Mouse (Mus musculus): ENCODE results near the gene Nsf. TPM values are rescaled to one million over a fixed set of nuclear protein-coding genes. Genes with fewer than 3 reads are reported as not detected.

Nsf gene
- total RNA-seq, 1 experiment, result 55.0 TPM

DNA sequence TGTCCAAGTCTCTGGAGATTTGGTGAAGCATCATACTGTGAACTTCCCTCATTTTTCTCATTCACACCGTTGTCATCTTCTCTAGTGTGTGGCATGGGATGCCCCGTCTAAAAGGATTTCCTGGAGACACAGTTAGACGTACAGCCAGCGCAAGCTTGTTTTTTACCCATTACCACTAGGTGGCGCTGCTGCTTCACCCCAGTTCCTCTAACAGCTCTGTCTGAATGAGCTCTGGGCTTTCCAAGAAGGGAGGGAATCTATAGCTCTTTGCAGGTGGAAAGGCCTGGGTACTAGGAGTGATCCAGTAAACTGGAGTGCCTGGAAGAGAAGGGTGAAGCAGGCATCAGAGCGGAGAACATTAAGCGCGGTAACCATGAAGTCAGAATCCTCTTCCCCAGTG, 33.6 kb upstream of the Nsf start:
- Histone ChIP-seq H3K9ac (ENCODE audit: insufficient read depth, low read depth, low read length, poor library complexity, severe bottlenecking) (no peak overlapping the region), H3K36me3 (ENCODE audit: control insufficient read depth, insufficient read depth, low read length, poor library complexity, severe bottlenecking) (peaks cover 8% of the 10 kb centered on the region; the same call in 1 of the 2 replicates), H3K4me3 (ENCODE audit: insufficient read depth in 1 of 2, low read depth in 1 of 2, low read length in 2 of 2, poor library complexity in 1 of 2, severe bottlenecking in 1 of 2) (no peak overlapping the region), H3K9me3 (ENCODE audit: control insufficient read depth, insufficient read depth, low read depth, low read length) (no peaks in the 10 kb centered on the region), H3K27ac (ENCODE audit: insufficient read depth, low read depth, low read length, poor library complexity, severe bottlenecking) (no peak overlapping the region), H3K4me1 (ENCODE audit: control insufficient read depth in 2 of 2, insufficient read depth in 2 of 2, low read length in 2 of 2, poor library complexity in 1 of 2) (peaks cover 0 to 13% of the 10 kb centered on the region in 2 experiments; a peak in 2 of 4 replicates)
- TF ChIP-seq ZNF384 (IDR thresholded peaks at IDR 0.05; ENCODE audit: low read depth, low read length) (no peak), ZC3H11A (IDR thresholded peaks at IDR 0.05; ENCODE audit: borderline replicate concordance, low read depth, low read length) (peak; percentile 88; the same call in 1 of the 2 replicates), HCFC1 (IDR thresholded peaks at IDR 0.05; ENCODE audit: borderline replicate concordance, insufficient read depth, low read length) (no peak)
- peak; percentile 87 for DNase-seq (ENCODE audit: low read depth, low spot score)
- in situ Hi-C loops (cut with MboI; ENCODE audit: low sequenced_read_pairs in 2 of 2, unreplicated experiment in 2 of 2), result loop anchor here in 1 of 2 experiments (10.0 kb wide), 1 partner anchor 187 kb away; no protein-coding TSS in a partner anchor

DNA sequence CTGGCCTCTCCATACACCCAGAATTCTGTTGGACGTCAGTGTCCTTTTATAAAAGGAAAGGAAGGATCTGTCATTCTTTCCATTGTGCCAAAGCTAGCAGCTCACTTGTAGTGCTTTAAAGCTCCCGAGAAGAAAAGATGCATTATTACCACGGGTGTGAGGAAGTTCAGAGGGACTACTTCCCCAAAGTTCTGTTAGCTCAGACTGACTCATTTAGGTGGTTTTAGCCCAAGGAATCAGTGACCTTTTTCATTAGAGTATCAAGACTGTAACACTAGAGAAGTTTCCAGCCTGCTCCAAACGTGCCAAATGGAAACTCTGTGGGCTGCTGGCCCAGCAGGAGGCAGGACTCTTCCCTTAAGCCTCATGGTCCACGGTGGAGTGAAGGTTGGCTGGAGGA, 30.2 kb upstream of the Nsf start:
- no peak for DNase-seq (ENCODE audit: low read depth, low spot score)
- Histone ChIP-seq H3K9ac (ENCODE audit: insufficient read depth, low read depth, low read length, poor library complexity, severe bottlenecking) (no peak overlapping the region), H3K4me1 (ENCODE audit: control insufficient read depth in 2 of 2, insufficient read depth in 2 of 2, low read length in 2 of 2, poor library complexity in 1 of 2) (peaks cover 0 to 8% of the 10 kb centered on the region in 2 experiments; a peak in 3 of 4 replicates), H3K4me3 (ENCODE audit: insufficient read depth in 1 of 2, low read depth in 1 of 2, low read length in 2 of 2, poor library complexity in 1 of 2, severe bottlenecking in 1 of 2) (no peak overlapping the region), H3K27ac (ENCODE audit: insufficient read depth, low read depth, low read length, poor library complexity, severe bottlenecking) (no peak overlapping the region), H3K9me3 (ENCODE audit: control insufficient read depth, insufficient read depth, low read depth, low read length) (no peaks in the 10 kb centered on the region), H3K36me3 (ENCODE audit: control insufficient read depth, insufficient read depth, low read length, poor library complexity, severe bottlenecking) (peaks cover 11% of the 10 kb centered on the region; the same call in 1 of the 2 replicates)
- TF ChIP-seq HCFC1 (IDR thresholded peaks at IDR 0.05; ENCODE audit: borderline replicate concordance, insufficient read depth, low read length), result no peak
- TF ChIP-seq MAFK (IDR thresholded peaks at IDR 0.05; ENCODE audit: insufficient read depth, low read depth, low read length), result no peak
- TF ChIP-seq ZC3H11A (IDR thresholded peaks at IDR 0.05; ENCODE audit: borderline replicate concordance, low read depth, low read length), result no peak
- no peak for TF ChIP-seq CHD2 (IDR thresholded peaks at IDR 0.05; ENCODE audit: low read depth, low read length)
- no peak for TF ChIP-seq ZNF384 (IDR thresholded peaks at IDR 0.05; ENCODE audit: low read depth, low read length)
- in situ Hi-C loops (cut with MboI; ENCODE audit: low sequenced_read_pairs in 2 of 2, unreplicated experiment in 2 of 2), result loop anchor here in 1 of 2 experiments (10.0 kb wide), 1 partner anchor 191 kb away; no protein-coding TSS in a partner anchor

DNA sequence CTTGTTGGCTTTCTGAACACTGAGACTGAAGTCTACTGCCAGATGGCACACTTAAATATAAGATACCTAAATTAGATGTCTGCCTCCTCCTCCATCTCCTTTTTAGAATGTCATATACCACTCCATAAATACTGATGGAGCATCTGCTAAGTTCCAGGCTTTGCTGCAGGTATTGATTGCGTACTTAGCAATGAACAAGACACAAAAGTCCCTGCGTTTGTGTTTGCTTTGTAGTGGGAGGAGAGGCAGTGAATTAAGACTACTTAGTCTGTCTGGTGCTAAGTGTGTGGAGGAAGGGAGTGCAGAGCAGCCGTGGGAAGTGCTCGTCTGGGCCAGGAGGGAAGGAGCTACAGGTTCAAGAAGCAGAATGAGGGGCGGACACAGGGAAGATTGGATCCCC, 28.0 kb upstream of the Nsf start:
- no peak overlapping the region for H3K9ac ChIP-seq (ENCODE audit: insufficient read depth, low read depth, low read length, poor library complexity, severe bottlenecking)
- no peak overlapping the region for H3K27ac ChIP-seq (ENCODE audit: insufficient read depth, low read depth, low read length, poor library complexity, severe bottlenecking)
- peaks cover 11% of the 10 kb centered on the region for H3K36me3 ChIP-seq (ENCODE audit: control insufficient read depth, insufficient read depth, low read length, poor library complexity, severe bottlenecking)
- no peak for DNase-seq (ENCODE audit: low read depth, low spot score)
- TF ChIP-seq ZNF384 (IDR thresholded peaks at IDR 0.05; ENCODE audit: low read depth, low read length), result no peak
- no peak for TF ChIP-seq CHD2 (IDR thresholded peaks at IDR 0.05; ENCODE audit: low read depth, low read length)
- TF ChIP-seq MAFK (IDR thresholded peaks at IDR 0.05; ENCODE audit: insufficient read depth, low read depth, low read length), result no peak
- no peak for TF ChIP-seq HCFC1 (IDR thresholded peaks at IDR 0.05; ENCODE audit: borderline replicate concordance, insufficient read depth, low read length)
- no peak for TF ChIP-seq ZC3H11A (IDR thresholded peaks at IDR 0.05; ENCODE audit: borderline replicate concordance, low read depth, low read length)
- H3K9me3 ChIP-seq (ENCODE audit: control insufficient read depth, insufficient read depth, low read depth, low read length), result no peaks in the 10 kb centered on the region
- no peak overlapping the region for H3K4me3 ChIP-seq (ENCODE audit: insufficient read depth in 1 of 2, low read depth in 1 of 2, low read length in 2 of 2, poor library complexity in 1 of 2, severe bottlenecking in 1 of 2)
- in situ Hi-C loops (cut with MboI; ENCODE audit: low sequenced_read_pairs in 2 of 2, unreplicated experiment in 2 of 2), result loop anchor here in 1 of 2 experiments (10.0 kb wide), 1 partner anchor 193 kb away; no protein-coding TSS in a partner anchor
- H3K4me1 ChIP-seq (ENCODE audit: control insufficient read depth in 2 of 2, insufficient read depth in 2 of 2, low read length in 2 of 2, poor library complexity in 1 of 2), result peaks cover 0 to 5% of the 10 kb centered on the region in 2 experiments; a peak in 3 of 4 replicates

DNA sequence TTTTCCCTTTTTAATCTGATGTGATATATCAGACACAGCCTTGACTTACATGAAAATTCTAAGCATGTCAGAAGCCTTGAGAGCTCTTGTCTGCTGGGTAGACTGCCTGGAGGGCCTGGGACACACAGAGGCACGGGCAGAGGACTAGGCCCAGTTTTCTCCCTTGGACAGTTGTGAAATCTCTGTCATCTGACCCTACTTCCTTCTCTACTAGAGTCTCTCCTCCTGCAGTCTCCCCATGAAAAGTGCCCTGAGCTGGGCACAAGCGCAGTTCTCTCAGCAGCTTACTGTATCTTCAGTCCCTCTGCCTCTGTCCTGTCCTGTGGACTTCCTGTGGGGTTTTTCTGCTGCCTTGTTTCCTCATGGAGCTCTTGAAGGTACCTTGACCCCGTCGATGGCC, 25.5 kb upstream of the Nsf start:
- H3K36me3 ChIP-seq (ENCODE audit: control insufficient read depth, insufficient read depth, low read length, poor library complexity, severe bottlenecking), result peaks cover 10% of the 10 kb centered on the region
- H3K9me3 ChIP-seq (ENCODE audit: control insufficient read depth, insufficient read depth, low read depth, low read length), result no peaks in the 10 kb centered on the region
- H3K4me1 ChIP-seq (ENCODE audit: control insufficient read depth in 2 of 2, insufficient read depth in 2 of 2, low read length in 2 of 2, poor library complexity in 1 of 2), result peaks cover 0 to 5% of the 10 kb centered on the region in 2 experiments; a peak in 3 of 4 replicates
- in situ Hi-C loops (cut with MboI; ENCODE audit: low sequenced_read_pairs in 2 of 2, unreplicated experiment in 2 of 2), result no loop called here
- no peak overlapping the region for H3K9ac ChIP-seq (ENCODE audit: insufficient read depth, low read depth, low read length, poor library complexity, severe bottlenecking)
- no peak for DNase-seq (ENCODE audit: low read depth, low spot score)
- H3K4me3 ChIP-seq (ENCODE audit: insufficient read depth in 1 of 2, low read depth in 1 of 2, low read length in 2 of 2, poor library complexity in 1 of 2, severe bottlenecking in 1 of 2), result no peak overlapping the region
- H3K27ac ChIP-seq (ENCODE audit: insufficient read depth, low read depth, low read length, poor library complexity, severe bottlenecking), result no peak overlapping the region
- TF ChIP-seq HCFC1 (IDR thresholded peaks at IDR 0.05; ENCODE audit: borderline replicate concordance, insufficient read depth, low read length), result no peak
- TF ChIP-seq ZC3H11A (IDR thresholded peaks at IDR 0.05; ENCODE audit: borderline replicate concordance, low read depth, low read length), result no peak
- no peak for TF ChIP-seq CHD2 (IDR thresholded peaks at IDR 0.05; ENCODE audit: low read depth, low read length)
- no peak for TF ChIP-seq ZNF384 (IDR thresholded peaks at IDR 0.05; ENCODE audit: low read depth, low read length)
- TF ChIP-seq MAFK (IDR thresholded peaks at IDR 0.05; ENCODE audit: insufficient read depth, low read depth, low read length), result no peak
